Mouse (Mus musculus) embryonic facial prominence, embryonic 13.5 days (tissue): ENCODE data around the gene Esm1. TPM values are rescaled to one million over a fixed set of nuclear protein-coding genes. Genes with fewer than 3 reads are reported as not detected.

ENCODE experiments used
- ATAC-seq: fragments of 200-750 bp; cut with Nextera tagmentation; 2 replicates; pipeline ENCODE4 v1.8.0; 2017; ENCODE audit warnings: low read depth; ENCODE audit not compliant: insufficient number of reproducible peaks, insufficient read depth, low FRiP score, low TSS enrichment
- H3K27ac ChIP-seq: fragments of 300-500 bp; sonication (generic); 2 replicates; pipeline ENCODE4 v1.5.1; 2015; ENCODE audit warnings: moderate library complexity, mild to moderate bottlenecking, inconsistent platforms
- H3K27me3 ChIP-seq: fragments of 300-500 bp; sonication (generic); 2 replicates; pipeline ENCODE4 v1.6.1; 2015; ENCODE audit warnings: mild to moderate bottlenecking, inconsistent platforms
- H3K36me3 ChIP-seq: fragments of 300-500 bp; sonication (generic); 2 replicates; pipeline ENCODE4 v1.6.1; 2015; ENCODE audit warnings: mild to moderate bottlenecking, inconsistent platforms
- H3K4me1 ChIP-seq: fragments of 300-500 bp; sonication (generic); 2 replicates; pipeline ENCODE4 v1.6.1; 2015; ENCODE audit warnings: inconsistent platforms
- H3K4me2 ChIP-seq: fragments of 300-500 bp; sonication (generic); 2 replicates; pipeline ENCODE4 v1.6.1; 2015; ENCODE audit warnings: moderate library complexity, mild to moderate bottlenecking, inconsistent platforms
- H3K4me3 ChIP-seq: fragments of 300-500 bp; sonication (generic); 2 replicates; pipeline ENCODE4 v1.5.1; 2015; ENCODE audit warnings: mild to moderate bottlenecking, inconsistent platforms
- H3K9ac ChIP-seq: fragments of 300-500 bp; sonication (generic); 2 replicates; pipeline ENCODE4 v1.6.1; 2015; ENCODE audit warnings: mild to moderate bottlenecking, inconsistent platforms
- H3K9me3 ChIP-seq: fragments of 300-500 bp; sonication (generic); 2 replicates; pipeline ENCODE4 v1.6.1; 2016; ENCODE audit warnings: inconsistent platforms
- WGBS: fragments of 180-500 bp; shearing (Covaris S2); methylation state at CpG from one replicate; pipeline ENCODE4 v1.1.7; 2015; ENCODE audit warnings: mixed read lengths; 5-methylcytosine and 5-hydroxymethylcytosine counted together
- polyA plus RNA-seq: library from polyadenylated mRNA; unstranded; fragments of >200 nt; fragmentation: Nextera tagmentation; extraction: Ambion mirVana; gene quantifications from 2 replicates; pipeline ENCODE4 v1.2.1, GENCODE M21; 2015

The Esm1 gene
- 2.6 and 3.7 TPM in 2 replicates for polyA plus RNA-seq

DNA sequence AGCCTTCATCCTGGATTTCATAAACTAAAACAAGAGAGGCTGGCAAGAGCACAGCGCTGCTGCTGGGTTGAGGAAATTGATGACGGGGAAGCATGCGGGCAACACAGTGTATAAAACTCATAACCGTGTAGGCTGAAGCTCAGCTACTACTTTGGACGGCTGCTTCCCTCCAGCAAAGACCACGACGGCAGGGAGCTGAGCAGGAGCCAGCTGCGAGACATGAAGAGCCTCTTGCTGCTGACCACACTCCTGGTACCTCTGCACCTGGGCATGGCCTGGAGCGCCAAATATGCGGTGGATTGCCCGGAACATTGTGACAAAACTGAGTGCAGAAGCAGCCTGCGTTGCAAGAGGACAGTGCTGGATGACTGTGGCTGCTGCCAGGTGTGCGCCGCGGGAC, at the start of gene Esm1:
Gene Esm1 (plus strand): TSS at position 36 of the 400 bp plus-strand sequence.
- Histone ChIP-seq H3K4me1 (peaks cover 5% of the 10 kb centered on the region), H3K9me3 (no peaks in the 10 kb centered on the region), H3K27ac (no peak within 1 kb of the TSS), H3K9ac (0 out of 2 replicates have a peak within 1 kb of the TSS, but pooled peaks have one; percentile 22), H3K4me3 (peak within 1 kb of the TSS; percentile 18), H3K4me2 (peak within 1 kb of the TSS; percentile 38), H3K36me3 (no peaks in the 10 kb centered on the region), H3K27me3 (peaks cover 31% of the 10 kb centered on the region)
- WGBS = 42% methylated on average over 15 of the region's 15 CpGs
- no peak for ATAC-seq

DNA sequence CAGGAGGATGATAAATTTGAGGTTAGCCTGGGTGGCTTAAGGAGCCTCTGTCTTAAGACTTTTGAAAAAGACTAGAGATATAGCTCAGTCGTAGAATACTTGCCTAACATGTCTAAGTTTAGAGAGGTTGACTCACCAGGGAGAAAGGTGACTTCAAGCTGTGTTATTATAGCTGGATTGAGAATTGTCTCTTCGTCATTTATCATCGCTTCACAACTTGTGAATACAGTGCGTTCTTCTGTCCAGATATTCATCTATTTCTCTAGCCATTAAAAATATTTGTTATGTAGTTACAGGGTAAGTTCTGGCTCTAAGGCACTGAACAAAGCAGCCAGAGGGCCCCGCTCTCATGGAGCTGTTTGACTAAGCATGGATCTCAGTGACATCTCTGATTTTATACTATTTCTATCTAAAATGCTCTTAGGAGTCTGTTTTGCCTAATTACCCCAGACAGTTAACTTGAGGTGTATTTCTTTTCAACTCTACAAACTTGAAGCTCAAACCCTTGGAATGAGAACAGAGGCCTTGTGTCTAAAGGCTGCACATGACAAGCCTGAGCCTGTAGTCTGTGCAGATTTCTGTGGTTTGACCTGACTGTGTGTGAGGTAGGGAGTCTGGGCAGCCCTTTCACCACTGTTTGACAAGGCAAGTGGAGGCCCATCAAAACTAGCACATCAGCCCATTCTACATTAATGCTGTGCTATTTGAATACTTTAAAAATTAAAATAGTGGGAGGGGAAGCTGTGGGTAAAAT, 45.0 kb upstream of the Esm1 start:
- ATAC-seq = no peak
- H3K4me1 ChIP-seq = no peaks in the 10 kb centered on the region
- no peak overlapping the region for H3K27ac ChIP-seq
- 85% methylated on average over 5 of the region's 5 CpGs for WGBS
- no peak overlapping the region for H3K4me2 ChIP-seq
- H3K36me3 ChIP-seq = no peaks in the 10 kb centered on the region
- H3K9me3 ChIP-seq = no peaks in the 10 kb centered on the region
- no peak overlapping the region for H3K9ac ChIP-seq
- no peaks in the 10 kb centered on the region for H3K27me3 ChIP-seq
- no peak overlapping the region for H3K4me3 ChIP-seq

- Histone ChIP-seq H3K27ac (no peak overlapping the region), H3K27me3 (no peaks in the 10 kb centered on the region), H3K9me3 (no peaks in the 10 kb centered on the region), H3K4me1 (no peaks in the 10 kb centered on the region), H3K4me3 (no peak overlapping the region), H3K4me2 (no peak overlapping the region), H3K36me3 (no peaks in the 10 kb centered on the region), H3K9ac (no peak overlapping the region)
- no peak for ATAC-seq
- 78% methylated on average over 9 of the region's 9 CpGs for WGBS
Observed at GRCm38 (mm10) chr13:113168018-113168534, 41.4 kb upstream of the Esm1 start.

DNA sequence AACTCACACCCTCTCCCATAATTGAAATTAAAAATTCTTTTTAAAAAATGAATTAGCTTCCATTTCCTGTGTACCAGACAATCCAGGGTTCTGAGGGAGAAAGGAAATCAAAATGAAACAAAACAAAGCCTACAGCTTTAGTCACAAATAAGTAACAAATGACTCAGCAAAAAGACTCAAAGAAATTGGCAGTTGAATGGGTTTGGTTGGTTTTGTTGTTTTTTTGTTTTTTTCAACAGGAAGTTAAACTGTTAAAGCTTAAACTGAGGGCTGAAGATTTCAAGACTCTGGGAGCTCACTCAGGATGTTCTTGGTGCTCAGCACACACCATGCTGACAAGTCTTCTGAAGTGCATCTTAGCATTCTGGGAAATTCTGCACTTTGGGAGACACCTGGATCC, 39.2 kb upstream of the Esm1 start:
- no peak for ATAC-seq
- Histone ChIP-seq H3K27ac (no peak overlapping the region), H3K4me3 (no peak overlapping the region), H3K27me3 (no peaks in the 10 kb centered on the region), H3K4me1 (no peaks in the 10 kb centered on the region), H3K9me3 (no peaks in the 10 kb centered on the region), H3K9ac (no peak overlapping the region), H3K4me2 (no peak overlapping the region), H3K36me3 (no peaks in the 10 kb centered on the region)

DNA sequence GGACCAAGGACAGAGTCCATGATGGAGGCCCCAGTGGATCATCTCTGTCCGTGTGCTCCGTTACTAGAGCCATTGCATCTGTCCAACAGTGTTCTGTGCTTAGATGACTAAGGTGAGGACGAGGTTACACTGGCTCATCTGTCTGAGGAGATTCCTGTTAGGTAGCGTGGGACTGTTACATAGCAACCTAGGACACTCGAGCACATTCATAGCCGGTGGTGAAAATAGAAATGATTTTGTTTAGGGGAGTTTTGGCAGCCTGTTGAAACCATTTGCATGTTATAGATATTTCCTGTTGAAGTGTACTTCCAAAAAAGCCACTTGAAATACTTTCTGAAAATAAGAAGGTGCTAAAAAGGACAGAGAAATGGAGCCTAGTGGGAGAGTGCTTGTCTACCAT, 35.3 kb upstream of the Esm1 start:
- Histone ChIP-seq H3K4me3 (no peak overlapping the region), H3K9ac (no peak overlapping the region), H3K4me2 (no peak overlapping the region), H3K27me3 (no peaks in the 10 kb centered on the region), H3K4me1 (no peaks in the 10 kb centered on the region), H3K36me3 (no peaks in the 10 kb centered on the region), H3K9me3 (no peaks in the 10 kb centered on the region), H3K27ac (no peak overlapping the region)
- ATAC-seq = no peak
- WGBS = 84% methylated on average over 6 of the region's 6 CpGs

DNA sequence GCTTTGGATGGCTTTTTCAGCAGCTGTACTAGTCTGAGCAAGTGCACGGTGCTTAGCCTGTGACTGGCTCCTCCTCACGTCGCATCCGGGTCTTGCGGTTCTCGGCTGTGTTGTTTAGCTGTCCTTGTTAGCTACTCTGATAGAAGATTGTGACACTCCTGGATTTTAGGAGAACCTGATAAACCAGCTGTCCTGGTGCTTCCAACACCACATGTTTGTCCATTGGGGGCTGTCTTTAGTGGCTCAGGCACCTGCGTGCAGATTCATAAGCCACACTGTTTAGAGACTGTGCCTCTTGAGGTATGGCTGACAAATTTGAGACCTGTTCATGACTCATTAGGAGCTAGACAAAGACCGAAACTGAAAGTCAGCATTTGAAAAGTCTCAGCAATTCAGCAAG, 26.1 kb upstream of the Esm1 start:
- H3K36me3 ChIP-seq = no peaks in the 10 kb centered on the region
- no peak for ATAC-seq
- H3K4me1 ChIP-seq = no peaks in the 10 kb centered on the region
- H3K4me3 ChIP-seq = no peak overlapping the region
- no peak overlapping the region for H3K4me2 ChIP-seq
- H3K9me3 ChIP-seq = peaks cover 7% of the 10 kb centered on the region; the same call in 1 of the 2 replicates
- WGBS = 84% methylated on average over 8 of the region's 8 CpGs
- H3K27me3 ChIP-seq = no peaks in the 10 kb centered on the region
- no peak overlapping the region for H3K9ac ChIP-seq
- no peak overlapping the region for H3K27ac ChIP-seq

- no peaks in the 10 kb centered on the region for H3K27me3 ChIP-seq
- 77% methylated on average over 4 of the region's 4 CpGs for WGBS
- no peak overlapping the region for H3K27ac ChIP-seq
- H3K36me3 ChIP-seq = no peaks in the 10 kb centered on the region
- no peak overlapping the region for H3K4me2 ChIP-seq
- ATAC-seq = no peak
- H3K4me3 ChIP-seq = no peak overlapping the region
- H3K9me3 ChIP-seq = peaks cover 9% of the 10 kb centered on the region; the same call in 1 of the 2 replicates
- H3K9ac ChIP-seq = no peak overlapping the region
- H3K4me1 ChIP-seq = no peaks in the 10 kb centered on the region
Observed at GRCm38 (mm10) chr13:113183720-113184119, 25.7 kb upstream of the Esm1 start.

- Histone ChIP-seq H3K9ac (no peak overlapping the region), H3K27ac (no peak overlapping the region), H3K27me3 (no peaks in the 10 kb centered on the region), H3K9me3 (no peaks in the 10 kb centered on the region), H3K4me3 (no peak overlapping the region), H3K36me3 (no peaks in the 10 kb centered on the region), H3K4me2 (no peak overlapping the region), H3K4me1 (no peaks in the 10 kb centered on the region)
- ATAC-seq = no peak
- WGBS = 67% methylated on average over 13 of the region's 13 CpGs
Observed at GRCm38 (mm10) chr13:113196808-113197674, 12.4 kb upstream of the Esm1 start.

GRCm38 (mm10) chr13:113197872-113198502, 11.5 kb upstream of the Esm1 start:
- Histone ChIP-seq H3K4me1 (no peaks in the 10 kb centered on the region), H3K9ac (no peak overlapping the region), H3K27ac (no peak overlapping the region), H3K4me3 (no peak overlapping the region), H3K27me3 (no peaks in the 10 kb centered on the region), H3K36me3 (no peaks in the 10 kb centered on the region), H3K4me2 (no peak overlapping the region), H3K9me3 (no peaks in the 10 kb centered on the region)
- ATAC-seq = no peak
- WGBS = 77% methylated on average over 9 of the region's 9 CpGs

GRCm38 (mm10) chr13:113199331-113199730, 10.1 kb upstream of the Esm1 start:
- H3K36me3 ChIP-seq = no peaks in the 10 kb centered on the region
- no peak overlapping the region for H3K27ac ChIP-seq
- H3K9ac ChIP-seq = no peak overlapping the region
- WGBS = 48% methylated on average over 3 of the region's 3 CpGs
- H3K4me3 ChIP-seq = no peak overlapping the region
- H3K4me2 ChIP-seq = no peak overlapping the region
- H3K4me1 ChIP-seq = no peaks in the 10 kb centered on the region
- 0 out of 2 replicates have a peak, but pooled peaks have one; percentile 20 for ATAC-seq
- no peaks in the 10 kb centered on the region for H3K9me3 ChIP-seq
- H3K27me3 ChIP-seq = no peaks in the 10 kb centered on the region

DNA sequence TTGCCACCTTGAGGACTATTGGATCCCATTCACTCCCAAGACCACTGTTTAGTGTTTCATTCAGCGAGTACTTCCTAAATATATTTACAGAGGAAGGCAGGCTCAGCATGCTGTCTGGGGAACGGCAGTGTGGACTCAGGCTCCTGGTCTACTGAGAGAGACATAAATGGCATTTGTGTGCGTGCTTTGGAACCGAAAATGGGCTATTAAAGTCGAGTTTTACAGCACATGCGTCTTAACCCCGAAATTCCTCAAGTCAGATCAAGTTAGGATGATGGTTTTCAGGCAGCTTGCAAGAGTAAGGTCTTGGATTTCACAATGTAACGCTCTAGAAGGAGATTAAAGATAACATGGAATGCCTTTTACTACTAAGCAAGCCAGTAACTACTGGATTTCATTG, 8.7 kb upstream of the Esm1 start:
- Histone ChIP-seq H3K4me2 (no peak overlapping the region), H3K27me3 (no peaks in the 10 kb centered on the region), H3K4me3 (no peak overlapping the region), H3K27ac (0 out of 2 replicates have a peak overlapping the region, but pooled peaks have one; percentile 11), H3K9me3 (no peaks in the 10 kb centered on the region), H3K9ac (no peak overlapping the region), H3K36me3 (no peaks in the 10 kb centered on the region), H3K4me1 (no peaks in the 10 kb centered on the region)
- ATAC-seq = no peak
- WGBS = 34% methylated on average over 8 of the region's 8 CpGs
